Mouse (Mus musculus) liver, adult 2 months (tissue): ENCODE data around the gene Wwox.

ENCODE experiments used
- CTCF ChIP-seq: fragments of 200-500 bp; IDR thresholded peaks from 2 replicates; pipeline ENCODE4 v1.5.1; 2011; ENCODE audit warnings: low read depth, low read length, control low read depth
- POLR2A ChIP-seq: fragments of 200-500 bp; IDR thresholded peaks from 2 replicates; pipeline ENCODE4 v1.6.1; 2011; ENCODE audit warnings: low read length, control low read depth; ENCODE audit not compliant: insufficient read depth; ENCODE audit errors: extremely low read depth

DNA sequence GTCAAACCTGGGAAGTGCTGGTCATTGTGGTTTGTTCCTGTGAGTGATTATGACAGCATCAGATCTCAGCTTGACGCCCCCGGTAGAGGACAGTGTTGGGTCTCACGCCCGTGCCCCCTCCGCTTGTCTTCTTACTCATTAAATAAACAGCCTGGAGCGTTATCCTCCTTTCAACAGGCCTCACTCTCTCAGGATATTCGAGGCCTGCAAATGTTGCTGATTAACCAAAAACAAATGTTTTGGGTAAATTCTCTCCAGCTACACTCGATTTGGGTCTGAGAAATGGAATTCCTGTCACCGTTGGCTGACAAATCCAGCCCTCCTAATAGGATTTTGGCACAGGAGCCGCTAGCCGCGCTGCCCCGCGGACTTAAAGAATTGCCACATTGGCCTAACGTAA, 115.5 kb downstream of the Wwox start:
- TF ChIP-seq CTCF = 0 out of 2 replicates have a peak, but pooled peaks have one; percentile 6
- no peak for TF ChIP-seq POLR2A
